Mouse (Mus musculus): ENCODE measurements around the gene Ubr2. TPM values are rescaled to one million over a fixed set of nuclear protein-coding genes. Genes with fewer than 3 reads are reported as not detected.

Gene Ubr2
- total RNA-seq, 4 experiments from 2014 or later, result 57.5 to 65.9 (median 63.7) TPM

DNA sequence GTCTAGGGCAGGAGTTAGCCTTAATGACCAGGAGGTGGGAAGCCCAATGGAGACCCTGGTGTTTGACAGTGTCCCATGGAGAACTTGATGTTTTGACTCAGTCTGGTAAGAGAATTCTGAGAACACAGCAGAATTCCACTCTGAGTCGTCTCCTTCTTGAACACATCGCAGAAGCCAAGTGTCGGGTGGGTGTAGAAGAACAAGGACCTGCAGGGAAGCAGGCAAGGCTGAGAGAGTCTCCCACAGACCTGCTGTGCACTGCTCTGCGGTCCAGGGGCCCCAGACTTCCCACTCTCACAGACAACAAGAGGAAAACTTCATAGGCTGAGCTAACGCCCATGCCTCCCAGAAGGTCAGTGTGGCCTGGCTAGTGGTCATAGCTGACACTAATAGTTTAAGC is 82.6 kb downstream of the Ubr2 start:
- no peak for DNase-seq (ENCODE audit: low spot score in 2 of 2)

DNA sequence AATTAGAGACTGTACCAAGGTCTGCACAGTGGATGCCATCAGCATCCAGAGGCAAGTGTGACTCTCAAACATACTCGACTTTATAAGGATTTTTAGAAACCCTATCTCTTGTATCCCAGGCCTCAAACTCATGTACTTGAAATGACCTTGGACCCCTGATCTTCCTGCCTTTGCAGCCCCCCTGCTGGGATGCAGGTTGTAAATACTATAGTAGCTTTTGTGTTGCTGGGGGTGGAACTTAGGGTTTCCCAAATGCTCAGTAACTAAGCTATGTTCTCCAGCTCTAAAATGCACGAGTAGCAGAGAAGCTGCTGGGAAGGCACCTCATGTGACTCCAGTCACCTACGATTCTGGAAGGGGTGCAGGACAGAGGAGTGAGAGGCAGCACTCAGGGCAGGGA is 83.4 kb downstream of the Ubr2 start:
- no peak for DNase-seq (ENCODE audit: low spot score in 2 of 2)

DNA sequence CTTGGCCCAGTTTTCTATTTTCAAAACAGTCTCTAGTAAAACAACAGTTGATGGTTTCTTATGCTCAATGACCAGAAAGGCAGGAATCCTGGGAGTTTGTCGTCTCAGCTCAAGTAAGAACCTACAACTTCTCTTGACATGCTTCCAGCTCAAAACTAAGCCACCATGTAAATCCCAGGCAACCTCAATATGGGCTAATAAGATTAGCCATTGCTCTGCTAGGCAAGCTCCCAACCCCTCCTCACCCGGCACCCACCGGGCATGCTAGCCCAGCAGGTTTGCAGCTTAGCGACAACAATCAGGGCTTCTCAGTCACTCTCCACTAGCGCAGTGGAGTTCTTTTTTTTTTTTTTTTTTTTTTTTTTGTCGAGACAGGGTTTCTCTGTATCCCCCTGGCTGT is 84.2 kb downstream of the Ubr2 start:
- DNase-seq (ENCODE audit: low spot score in 2 of 2), result no peak

DNA sequence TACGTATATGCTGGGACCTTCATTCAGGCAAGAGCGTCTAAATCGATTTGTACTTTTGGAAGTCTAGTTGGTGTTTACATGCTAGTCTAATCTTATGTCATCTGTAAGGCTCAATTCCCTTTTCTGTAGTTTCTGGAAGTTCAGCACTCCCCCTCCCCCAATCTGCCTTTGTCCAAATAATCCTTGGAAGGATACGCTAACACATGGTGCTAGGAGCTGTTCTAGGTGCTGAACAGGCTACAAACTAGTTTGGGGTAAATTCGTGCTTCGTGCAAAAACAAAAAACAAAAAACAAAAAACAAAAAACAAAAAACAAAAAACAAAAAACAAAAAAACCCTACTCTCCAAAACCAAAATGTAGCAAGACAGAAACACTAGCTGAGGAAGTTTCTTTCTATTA is 89.5 kb downstream of the Ubr2 start:
- no peak for DNase-seq (ENCODE audit: low spot score in 2 of 2)

DNA sequence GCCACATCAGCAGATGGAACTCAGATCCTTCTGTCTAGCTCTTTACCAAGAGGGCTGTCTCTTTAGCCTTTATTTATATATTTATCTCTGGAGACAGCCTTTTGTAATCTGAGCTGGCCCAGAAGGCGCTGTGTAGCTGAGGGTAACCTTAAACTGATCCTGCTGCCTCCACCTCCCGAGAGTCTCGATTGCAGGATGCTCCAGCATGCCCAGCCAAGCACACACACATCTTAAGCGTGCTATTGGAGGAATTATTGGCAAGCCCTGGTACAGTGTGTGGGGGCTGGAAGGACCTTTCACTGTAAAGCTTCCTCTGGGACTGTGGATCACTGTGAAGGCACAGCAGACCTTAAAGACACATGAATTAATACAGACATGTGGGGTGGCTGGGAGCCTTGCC is 91.4 kb downstream of the Ubr2 start:
- DNase-seq (ENCODE audit: low spot score in 2 of 2), result no peak

DNA sequence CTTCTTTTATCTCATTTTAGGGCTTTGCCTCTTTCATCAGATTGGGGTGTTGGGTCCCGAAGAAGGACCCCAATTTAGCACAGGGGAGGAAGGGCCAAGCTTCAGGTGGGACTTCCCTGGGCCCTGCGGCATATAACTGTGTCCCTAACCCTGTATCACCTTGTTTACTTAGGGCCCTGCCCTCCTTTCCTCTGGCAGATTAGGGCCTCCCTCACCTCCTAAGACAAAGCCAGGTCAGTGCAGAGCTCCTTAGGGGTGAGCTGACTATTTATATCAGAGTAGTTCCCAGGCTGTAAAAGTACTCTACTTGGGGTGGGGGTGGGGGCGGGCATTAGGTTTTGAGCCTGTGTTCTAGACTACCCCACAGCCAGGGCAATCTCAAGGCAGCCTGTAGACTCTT is 95.2 kb downstream of the Ubr2 start:
- DNase-seq (ENCODE audit: low spot score in 2 of 2), result no peak

DNA sequence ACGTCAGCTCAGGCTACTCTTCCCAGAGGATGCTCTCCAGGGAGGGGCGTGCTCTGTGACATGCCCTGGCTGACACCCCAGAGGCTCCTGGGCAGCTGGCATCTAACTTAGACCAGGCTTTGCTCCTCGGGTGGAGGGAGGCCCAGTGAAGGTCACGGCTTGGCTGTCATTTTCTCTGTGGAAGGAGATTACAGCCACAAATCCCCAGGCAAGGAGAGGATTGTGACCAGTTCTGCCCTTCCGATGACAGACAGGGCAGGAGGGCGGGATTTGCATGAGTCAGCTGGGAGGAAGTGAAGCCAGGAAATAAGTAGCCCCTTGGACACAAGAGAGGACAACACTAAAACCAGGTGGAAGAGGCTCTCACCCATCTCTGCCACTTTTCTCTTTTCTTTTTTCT is 98.0 kb downstream of the Ubr2 start:
- no peak for DNase-seq (ENCODE audit: low spot score in 2 of 2)

DNA sequence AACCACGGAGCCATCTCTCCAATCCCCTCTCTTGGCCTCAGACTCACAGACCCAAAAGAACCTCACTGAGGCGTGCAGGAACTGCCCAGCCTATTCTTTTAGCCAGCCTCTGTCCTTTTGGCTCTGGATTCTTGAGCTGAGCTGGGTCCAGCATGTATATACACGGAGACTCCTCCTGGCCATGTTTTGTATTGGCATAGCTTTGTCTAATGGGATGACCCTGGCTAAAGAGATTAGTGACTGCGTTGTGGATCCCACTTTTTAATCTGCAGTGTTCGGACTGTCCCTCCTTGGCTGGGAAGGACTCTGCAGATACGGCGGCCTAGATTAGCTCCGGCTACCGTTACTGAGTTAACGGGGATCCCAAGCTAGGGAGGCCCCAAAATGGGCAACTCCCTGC is 100.2 kb downstream of the Ubr2 start, which contains the start of gene Prph2:
Gene Prph2 (plus strand): TSS at position 274 of the 400 bp plus-strand sequence.
- DNase-seq (ENCODE audit: low spot score in 2 of 2), result no peak

DNA sequence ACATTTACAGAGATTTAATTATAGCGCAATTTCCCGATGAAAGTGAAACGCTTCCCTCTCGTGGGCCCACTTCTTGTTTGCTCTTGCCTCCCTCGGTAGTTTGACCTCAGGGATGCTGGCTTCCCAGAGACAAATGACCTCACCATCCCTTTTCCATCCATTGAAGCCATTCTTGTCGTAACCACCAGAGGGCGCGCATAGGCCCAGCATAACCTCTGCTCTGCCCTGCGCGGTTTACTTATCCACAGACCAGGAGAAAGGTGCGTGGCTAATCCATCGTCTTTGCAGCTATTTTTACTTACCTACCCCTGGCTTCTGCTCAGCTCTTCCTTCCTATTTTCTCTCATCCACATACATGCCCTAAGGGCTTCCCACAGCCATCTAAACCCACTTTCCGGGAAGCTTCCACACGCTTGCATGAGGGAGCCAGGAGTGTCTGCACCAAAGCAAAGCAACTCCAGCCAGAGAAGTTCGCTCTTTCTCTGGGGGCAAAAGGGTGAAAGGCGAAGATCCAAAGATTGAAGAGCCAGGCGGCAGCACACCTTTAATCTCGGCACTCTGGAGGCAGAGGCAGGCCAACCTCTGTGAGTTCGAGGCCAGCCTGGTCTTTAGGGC is 106.4 kb downstream of the Ubr2 start:
- peak; percentile 52 to 68 for DNase-seq (ENCODE audit: low spot score in 2 of 2)

DNA sequence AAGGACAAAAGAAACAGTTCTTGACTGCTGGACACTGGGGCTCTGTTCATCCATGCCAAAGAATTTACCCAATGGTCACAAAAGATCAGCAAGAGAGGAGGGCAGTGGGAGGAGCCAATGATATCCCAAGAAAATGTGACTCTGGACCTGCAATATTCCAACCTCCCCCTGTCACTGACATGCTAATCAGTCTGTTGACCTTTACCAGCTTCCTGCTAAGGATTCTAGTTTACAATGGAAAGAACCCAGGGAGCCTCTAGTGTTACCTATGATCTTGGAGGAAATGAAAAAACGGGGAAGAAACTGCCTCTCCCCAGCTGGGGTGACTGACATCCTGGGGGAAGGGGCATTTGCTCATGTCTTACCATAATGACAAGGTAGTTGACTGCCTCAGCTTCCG is 109.4 kb downstream of the Ubr2 start:
- DNase-seq (ENCODE audit: low spot score in 2 of 2), result no peak

DNA sequence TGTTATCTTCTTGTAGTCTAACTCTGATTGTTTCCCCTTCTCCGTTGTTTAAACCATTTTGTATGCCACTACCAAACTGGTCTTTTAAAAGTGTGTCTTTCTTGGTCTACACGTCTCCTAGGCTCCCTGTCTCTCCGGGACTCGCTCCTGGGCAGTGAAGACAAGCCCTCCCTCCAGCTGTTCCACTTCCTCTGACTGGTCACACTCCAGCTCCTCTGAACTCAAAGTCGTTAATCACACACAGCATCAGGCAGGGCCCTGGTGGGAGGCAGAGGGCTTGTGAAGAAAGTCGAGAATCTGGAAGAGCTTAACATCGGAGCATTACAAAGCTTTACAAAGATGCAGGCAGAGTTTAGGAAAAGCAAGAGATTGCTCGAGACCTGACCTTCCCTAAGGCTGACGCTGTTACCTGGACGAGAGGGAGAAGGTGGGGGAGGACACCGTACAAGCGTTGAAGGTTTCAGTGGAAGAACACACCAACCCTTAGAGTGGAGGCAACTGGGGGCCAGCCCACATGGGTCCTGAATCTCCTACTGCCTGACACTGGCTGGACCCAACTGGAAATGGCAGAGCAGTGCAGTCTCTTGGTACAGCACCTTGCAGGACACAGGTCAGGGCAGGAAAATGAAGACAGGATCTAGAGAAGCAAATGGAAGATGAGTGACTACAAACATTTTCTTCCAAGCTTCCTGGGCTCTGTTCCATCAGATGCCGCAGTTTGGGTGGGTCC is 113.0 kb downstream of the Ubr2 start:
- no peak for DNase-seq (ENCODE audit: low spot score in 2 of 2)

DNA sequence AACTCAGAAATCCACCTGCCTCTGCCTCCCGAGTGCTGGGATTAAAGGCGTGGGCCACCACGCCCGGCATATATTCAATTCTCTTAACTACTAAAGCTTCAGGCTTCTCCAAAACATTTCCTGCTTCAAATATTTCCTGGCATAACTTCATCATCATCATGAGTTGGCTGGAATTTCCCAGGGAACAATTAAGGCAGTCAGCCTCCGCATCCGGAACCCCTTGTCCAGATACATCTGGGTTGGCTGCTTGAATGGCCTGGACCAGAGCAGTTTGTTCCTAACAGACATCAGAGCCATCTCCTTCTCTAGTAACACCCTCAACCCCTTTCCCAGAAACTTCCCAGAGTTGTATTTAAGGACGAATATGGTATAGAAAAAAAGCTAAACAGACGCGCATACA is 114.9 kb downstream of the Ubr2 start:
- no peak for DNase-seq (ENCODE audit: low spot score in 2 of 2)

DNA sequence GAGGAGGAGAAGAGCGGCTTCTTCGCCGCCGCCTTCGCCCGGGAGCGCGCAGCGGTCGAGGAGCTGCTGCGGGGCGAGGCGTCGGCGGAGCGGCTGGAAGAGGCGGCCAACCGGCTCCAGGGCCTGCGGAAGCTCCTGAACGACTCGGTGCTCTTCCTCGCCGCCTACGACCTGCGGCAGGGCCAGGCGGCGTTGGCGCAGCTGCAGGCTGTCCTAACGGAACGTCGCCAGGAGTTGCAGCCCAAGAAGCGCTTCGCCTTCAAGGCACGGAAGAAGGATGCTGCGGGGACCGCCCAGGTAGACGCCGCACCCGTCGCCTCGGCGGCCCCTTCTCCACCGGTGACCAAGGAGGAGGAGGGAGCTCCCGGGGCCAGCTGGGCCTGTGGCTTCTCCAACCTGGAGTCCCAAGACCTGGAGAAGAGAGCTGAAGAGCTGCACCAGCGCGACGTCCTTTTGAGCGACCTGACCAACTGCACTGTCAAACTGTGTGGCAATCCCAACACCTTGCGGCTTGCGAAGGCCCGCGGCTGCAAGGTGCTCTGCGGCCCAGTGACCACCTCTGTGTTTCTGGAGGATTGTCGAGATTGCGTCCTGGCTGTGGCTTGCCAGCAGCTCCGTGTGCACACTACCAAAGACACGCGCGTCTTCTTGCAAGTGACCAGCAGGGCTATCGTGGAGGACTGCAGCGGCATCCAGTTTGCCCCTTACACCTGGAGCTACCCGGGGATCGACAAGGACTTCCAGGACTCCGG is 119.3 kb downstream of the Ubr2 start:
- peak in 1 of 2 experiments; percentile 34 for DNase-seq (ENCODE audit: low spot score in 2 of 2)

DNA sequence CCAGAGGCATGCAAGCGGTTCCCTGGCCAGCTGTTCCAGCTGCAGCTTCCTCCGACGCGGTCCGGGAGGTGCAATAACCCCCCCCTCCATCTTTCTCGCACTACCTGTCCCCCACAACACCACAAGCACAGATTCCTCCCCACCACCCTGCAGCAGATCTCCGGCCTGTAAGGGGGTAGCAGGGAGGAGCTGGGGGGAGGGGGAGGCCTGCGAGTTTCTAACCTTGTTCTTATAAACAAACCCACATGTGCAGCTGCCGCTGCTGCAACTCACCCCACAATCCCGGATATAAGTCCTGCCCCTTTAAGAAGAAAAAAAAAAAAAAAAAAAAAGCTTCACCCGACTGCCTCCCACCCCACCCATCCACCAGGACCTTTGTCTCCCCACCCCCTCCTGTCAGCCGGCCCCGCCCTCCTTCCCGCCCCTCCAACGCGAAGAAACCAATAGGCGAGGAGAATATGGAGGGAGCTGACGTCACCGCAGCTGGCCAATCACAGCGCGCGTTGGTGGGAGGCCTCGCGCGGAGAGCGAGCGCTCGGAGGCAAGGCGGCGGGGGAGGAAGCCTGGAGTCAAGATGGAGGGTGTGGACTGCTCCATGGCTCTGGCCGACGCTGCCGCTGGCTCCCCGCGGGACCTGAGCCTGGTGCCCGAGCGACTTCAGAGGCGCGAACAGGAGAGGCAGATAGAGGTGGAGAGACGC is 120.1 kb downstream of the Ubr2 start, which contains the start of gene Tbcc:
Gene Tbcc (plus strand): TSS at position 569 of the 700 bp plus-strand sequence.
- peak; percentile 89 to 95 for DNase-seq (ENCODE audit: low spot score in 2 of 2)

DNA sequence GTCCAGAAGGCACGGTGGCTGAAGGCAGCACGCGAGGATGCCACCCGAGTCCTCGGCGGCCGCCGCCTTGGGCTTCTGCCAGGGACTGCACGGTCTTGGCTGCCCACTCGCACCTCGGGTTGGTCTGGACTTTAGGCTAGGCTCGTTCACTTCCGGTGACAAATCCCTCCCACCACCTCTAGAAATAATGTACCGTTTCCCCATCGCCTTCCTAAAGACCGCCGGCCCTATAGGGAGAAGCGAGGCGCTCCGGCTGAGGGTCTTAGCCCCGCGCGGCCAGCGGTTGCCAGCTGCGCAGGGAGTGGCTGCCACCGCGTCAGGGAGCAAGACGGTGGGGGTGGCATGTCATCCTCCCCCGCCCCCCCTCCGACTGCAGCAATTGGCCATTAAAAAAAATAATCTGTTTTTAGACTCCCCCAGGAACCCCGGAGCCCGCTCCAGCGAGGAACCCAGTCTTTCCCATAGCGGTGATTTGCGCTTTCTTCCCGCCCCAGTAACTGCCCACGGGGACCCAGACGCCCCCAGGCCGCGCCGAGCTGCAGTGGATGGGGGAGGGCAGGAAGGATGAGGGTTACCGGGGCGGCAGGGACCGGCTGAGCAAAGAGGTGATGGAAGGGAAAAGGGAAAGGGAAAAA is 120.8 kb downstream of the Ubr2 start:
- peak; percentile 68 to 76 for DNase-seq (ENCODE audit: low spot score in 2 of 2)

DNA sequence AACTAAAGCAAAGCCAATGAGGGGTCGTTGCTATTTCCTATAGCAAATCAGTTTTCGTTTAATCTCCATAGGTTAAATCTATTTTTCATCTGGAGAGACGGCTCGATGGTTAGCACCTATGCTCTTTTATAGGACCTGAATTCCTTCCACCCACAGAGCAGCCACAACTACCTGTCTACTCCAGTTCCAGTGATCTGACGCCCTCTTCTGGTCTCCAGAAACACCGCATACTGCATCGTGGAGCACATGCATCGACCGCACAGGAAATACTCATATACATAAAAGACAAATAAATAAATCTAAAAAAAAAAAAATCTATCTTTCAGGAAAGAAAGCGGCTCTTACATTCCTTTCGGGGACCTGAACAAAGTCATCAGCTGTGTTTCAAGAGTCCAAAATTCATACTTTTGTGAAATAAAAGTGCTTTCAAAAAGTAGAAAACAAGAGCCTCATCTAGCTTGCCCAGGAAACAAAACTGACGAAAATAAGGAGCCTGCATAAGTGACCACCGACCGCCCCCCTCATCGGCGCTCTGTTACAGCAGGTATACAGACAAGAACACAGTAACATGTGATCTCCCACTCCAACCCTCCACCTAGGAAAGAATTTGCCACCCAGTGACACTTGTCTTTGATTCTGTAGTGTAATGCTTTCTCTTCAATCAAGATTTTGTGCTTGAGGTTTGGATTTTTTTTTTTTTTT is 121.7 kb downstream of the Ubr2 start:
- DNase-seq (ENCODE audit: low spot score in 2 of 2), result peak in 1 of 2 experiments; percentile 24

DNA sequence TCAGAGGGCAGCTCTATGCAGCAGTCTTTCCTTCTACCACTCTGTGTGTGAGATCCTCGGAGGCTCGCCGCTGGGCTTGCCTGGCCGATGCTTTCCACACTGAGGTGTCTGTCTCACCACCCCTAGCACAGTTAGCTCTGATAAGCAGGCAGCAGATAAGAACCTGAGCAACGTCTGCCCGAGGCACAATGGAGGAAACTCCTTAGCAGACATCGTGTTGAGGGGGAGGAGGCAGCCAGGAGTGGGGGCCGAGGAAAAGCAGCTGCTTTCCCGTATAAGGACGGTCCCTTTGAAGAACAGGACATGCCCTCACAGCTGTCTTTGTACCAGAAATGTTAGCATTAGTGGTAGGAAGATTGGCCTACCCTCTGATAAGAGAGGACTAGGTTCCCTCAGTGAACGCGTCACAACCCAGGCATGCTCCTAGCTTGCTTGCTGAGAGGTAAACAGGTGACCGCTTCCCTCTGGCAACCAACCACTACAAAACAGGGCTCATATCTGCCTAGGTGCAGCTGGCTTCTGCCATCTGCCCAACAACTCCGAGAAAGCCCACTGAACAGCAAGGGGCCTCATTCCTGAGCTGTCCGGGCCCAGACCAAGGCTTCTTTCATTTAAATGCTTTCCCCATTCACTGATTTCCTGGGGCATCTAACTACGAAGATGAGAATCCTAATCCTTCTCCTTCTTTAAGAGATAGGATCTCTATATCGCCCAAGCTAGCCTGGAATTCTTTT is 124.3 kb downstream of the Ubr2 start:
- DNase-seq (ENCODE audit: low spot score in 2 of 2), result no peak

DNA sequence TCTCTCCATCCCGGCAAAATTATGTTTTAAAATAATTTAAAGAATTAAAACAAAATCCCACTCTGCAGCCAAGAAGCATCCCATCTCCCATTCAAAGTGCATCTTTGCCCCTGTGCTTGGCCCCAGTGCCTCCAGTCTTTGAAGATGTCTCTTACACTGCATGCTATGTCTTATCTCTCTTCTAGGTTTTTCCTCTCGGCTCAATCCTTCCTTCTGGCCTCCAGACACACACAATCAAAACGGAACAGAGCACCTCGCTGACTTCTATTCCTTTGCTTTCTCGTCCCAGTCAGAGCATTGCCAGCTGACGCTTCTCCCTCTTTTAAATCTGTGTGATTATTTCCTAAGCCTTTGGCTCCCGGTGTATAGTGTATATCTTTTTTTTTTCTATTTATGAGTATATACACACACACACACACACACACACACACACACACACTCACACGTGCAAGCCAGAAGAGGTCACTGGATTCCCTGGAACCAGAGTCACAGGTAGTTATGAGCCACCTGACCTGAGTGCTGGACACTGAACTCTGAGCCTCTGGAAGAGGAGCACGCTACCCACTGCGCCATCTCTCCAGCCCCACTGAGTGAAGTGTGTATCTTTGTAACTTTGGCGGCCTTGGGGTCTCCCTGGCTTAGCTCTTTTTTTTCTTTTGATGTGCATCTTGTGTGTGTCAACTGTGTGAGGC is 125.0 kb downstream of the Ubr2 start:
- DNase-seq (ENCODE audit: low spot score in 2 of 2), result no peak

DNA sequence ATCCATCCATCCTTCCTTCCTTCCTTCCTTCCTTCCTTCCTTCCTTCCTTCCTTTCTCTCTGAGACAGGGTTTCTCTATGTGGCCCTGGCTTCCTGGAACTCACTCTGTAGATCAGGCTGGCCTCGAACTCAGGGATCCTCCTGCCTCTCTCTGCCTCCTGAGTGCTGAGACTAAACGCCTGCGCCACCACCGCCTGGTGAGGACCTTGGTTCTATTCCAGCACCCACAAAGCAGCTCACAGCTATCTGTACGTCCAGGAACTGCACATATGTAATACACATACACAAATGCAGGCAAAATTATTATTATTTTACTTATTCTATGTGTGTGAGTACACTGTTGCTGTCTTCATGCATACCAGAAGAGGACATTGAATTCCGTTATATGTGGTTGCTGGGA is 125.6 kb downstream of the Ubr2 start:
- DNase-seq (ENCODE audit: low spot score in 2 of 2), result no peak

Measured in gastrocnemius, adult 8-10 months (tissue).